Mouse (Mus musculus): ENCODE measurements at regions not wholly inside any gene's neighbourhood (a gene's known extent, or its start where the extent isn't known, plus 50 kb on each side); places are given as distances from the start of the nearest gene placed in this dataset.
"Not testable (repeated sequence)": the region's sequence is repeated elsewhere in the genome, so short reads cannot be mapped to it uniquely, and the experiment has no call there.

- no peak for TF ChIP-seq CTCF (conservative IDR thresholded peaks at IDR 0.05)
- no peak for DNase-seq (ENCODE audit: low spot score in 2 of 2)
- Histone ChIP-seq H3K27ac (no peak overlapping the region), H3K4me3 (no peak overlapping the region)
These were observed 135.4 kb upstream of the Tet2 start for GRCm38 (mm10) chr3:133680343-133680742.

- no peak for DNase-seq (ENCODE audit: low spot score in 2 of 2)
- no peak overlapping the region for H3K4me3 ChIP-seq
- no peak overlapping the region for H3K27ac ChIP-seq
- TF ChIP-seq CTCF (conservative IDR thresholded peaks at IDR 0.05), result no peak
These were observed 135.9 kb upstream of the Tet2 start for GRCm38 (mm10) chr3:133680805-133681204.

DNA sequence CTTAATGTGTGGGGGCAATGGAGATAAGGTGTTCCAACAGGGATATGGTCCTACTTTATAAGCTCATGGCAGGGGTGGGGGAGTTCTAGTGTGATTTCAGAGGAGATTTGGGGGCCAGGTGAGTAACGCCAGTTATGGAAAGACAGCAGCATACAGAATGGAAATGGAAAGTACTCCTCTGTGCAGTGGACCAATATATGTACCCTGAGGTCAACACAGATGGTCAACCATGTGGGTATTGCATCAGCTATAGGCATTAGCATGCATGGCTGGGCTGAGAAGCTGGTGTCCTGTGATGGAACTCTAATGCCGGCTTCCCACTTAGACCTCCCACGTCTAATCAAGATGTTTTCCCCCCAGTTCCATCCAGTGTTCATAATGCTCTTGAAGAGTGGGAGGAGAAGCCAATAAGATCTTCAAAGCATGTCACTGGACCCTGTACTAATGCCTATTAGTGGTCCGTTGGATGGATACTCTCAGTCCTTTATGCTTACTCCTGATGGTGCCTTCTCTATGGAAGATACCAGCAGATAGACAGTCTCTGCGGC, 139.3 kb upstream of the Tet2 start:
- TF ChIP-seq CTCF (conservative IDR thresholded peaks at IDR 0.05), result no peak
- no peak overlapping the region for H3K4me3 ChIP-seq
- DNase-seq (ENCODE audit: low spot score in 2 of 2), result no peak
- no peak overlapping the region for H3K27ac ChIP-seq

DNA sequence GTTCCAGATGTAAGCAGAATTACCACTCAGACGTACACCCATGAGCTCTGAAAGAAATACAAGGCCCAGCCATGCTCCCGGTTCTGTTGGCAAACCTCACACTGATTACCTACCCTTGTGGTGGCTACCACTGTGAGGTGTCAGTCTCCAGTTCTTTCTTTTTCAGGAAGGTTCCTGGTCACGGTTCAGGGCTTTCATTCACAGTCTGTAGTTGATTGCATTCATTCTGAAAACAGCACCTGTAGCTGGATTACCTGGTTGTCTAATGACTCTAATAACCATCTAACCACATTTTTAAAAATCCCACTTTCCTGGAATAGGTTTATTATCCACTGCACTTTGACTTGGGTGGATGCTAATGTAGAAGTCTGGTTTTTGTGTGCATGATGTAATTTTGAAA, 139.8 kb upstream of the Tet2 start:
- H3K4me3 ChIP-seq, result no peak overlapping the region
- H3K27ac ChIP-seq, result no peak overlapping the region
- TF ChIP-seq CTCF (conservative IDR thresholded peaks at IDR 0.05), result no peak
- no peak for DNase-seq (ENCODE audit: low spot score in 2 of 2)

DNA sequence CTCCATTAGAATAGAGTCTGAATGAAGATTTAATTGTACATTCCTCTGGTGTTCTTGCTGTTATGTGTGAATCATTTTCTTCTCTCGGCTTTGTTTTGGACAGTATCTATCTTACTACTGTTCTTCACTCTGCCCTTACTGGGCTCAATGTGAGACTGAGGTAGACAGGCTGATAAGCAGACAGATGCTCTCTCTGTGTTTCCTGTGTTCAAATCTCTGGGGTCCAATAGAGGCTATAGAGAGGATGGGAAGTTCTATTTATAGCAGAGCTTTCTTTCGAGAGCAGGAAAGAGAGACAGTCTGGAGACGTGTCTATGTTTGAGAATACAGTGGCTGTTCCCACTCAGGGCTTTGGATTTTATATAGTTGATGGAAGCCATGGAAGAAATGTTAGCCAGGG, 140.5 kb upstream of the Tet2 start:
- no peak for DNase-seq (ENCODE audit: low spot score in 2 of 2)
- peak overlapping the region; percentile 36; the same call in 1 of the 2 replicates for H3K27ac ChIP-seq
- no peak for TF ChIP-seq CTCF (conservative IDR thresholded peaks at IDR 0.05)
- no peak overlapping the region for H3K4me3 ChIP-seq

- DNase-seq (ENCODE audit: low spot score in 2 of 2), result peak in 1 of 2 experiments; percentile 44
- Histone ChIP-seq H3K4me3 (no peak overlapping the region), H3K27ac (no peak overlapping the region)
- no peak for TF ChIP-seq CTCF (conservative IDR thresholded peaks at IDR 0.05)
These were observed 149.1 kb upstream of the Tet2 start for GRCm38 (mm10) chr3:133694057-133694456.

DNA sequence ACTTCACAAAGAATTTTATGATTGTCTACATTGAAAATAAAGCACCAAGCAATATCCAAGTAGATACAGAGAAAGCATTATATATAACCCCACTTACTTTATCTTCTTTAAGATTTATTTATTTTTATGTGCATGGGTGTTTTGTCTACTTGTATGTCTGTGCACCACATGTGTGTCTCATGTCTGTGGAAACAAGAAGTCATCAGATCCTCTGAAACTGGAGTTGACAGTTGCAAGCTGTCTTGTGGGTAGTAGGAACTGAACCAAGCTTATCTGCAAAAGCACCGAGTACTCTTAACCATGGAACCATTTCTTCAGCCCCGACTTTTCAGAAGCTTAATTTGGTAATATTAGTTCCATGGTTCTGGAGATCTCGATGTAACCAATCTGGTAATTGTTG, 151.2 kb upstream of the Tet2 start:
- Histone ChIP-seq H3K4me3 (no peak overlapping the region), H3K27ac (no peak overlapping the region)
- no peak for DNase-seq (ENCODE audit: low spot score in 2 of 2)
- TF ChIP-seq CTCF (conservative IDR thresholded peaks at IDR 0.05), result no peak

DNA sequence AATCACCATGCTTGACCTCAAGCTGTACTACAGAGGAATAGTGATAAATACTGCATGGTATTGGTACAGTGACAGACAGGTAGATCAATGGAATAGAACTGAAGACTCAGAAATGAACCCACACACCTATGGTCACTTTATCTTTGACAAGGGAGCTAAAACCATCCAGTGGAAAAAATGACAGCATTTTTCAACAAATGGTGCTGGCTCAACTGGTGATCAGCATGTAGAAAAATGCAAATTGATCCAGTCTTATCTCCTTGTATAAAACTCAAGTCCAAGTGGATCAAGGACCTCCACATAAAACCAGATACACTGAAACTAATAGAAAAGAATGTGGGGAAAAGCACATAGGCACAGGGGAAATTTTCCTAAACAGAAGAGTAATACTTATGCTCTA, 159.9 kb upstream of the Tet2 start:
- not testable (repeated sequence) for H3K4me3 ChIP-seq; H3K27ac ChIP-seq; DNase-seq (ENCODE audit: low spot score in 2 of 2)

GRCm38 (mm10) chr3:133711518-133711917, 166.6 kb upstream of the Tet2 start:
- Histone ChIP-seq H3K27ac (no peak overlapping the region), H3K4me3 (no peak overlapping the region)
- DNase-seq (ENCODE audit: low spot score in 2 of 2), result no peak
- no peak for TF ChIP-seq CTCF (conservative IDR thresholded peaks at IDR 0.05)

DNA sequence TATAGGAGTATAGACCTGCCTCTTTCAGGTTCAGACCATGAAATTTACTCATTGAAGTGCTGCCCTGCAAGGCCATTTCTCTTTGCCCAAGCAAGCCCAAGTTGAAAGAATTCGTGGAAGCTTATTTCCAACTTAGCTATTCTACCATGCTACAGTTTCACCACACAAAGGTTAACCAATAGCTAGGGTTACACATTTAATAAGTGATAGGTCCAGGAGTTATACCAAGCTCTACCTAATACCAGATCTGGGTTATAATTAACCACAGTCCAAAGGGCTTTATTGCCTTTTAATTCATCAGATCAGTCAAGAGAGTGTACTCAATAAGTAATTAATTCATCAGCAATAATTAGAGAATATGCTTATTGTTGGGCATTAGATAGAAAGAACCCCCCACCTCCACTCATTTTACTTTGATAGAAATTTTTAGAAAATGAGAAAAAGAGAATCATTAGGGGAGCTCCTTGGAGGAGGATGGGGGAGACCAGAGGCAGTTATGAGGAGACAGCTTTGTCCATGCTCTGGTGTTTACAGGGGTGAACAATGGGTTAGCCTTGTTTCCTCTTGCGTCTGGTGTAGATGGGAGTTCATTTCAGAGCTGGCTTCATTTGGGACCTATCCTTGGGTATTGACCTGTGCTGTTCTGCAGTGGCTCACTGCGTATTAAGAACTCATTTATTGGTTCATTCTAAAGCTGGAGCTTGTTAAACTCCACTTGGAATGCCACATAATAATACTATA, 177.8 kb upstream of the Tet2 start:
- DNase-seq (ENCODE audit: low spot score in 2 of 2), result no peak
- no peak for TF ChIP-seq CTCF (conservative IDR thresholded peaks at IDR 0.05)
- H3K27ac ChIP-seq, result no peak overlapping the region
- no peak overlapping the region for H3K4me3 ChIP-seq

- Histone ChIP-seq H3K27ac (no peak overlapping the region), H3K4me3 (no peak overlapping the region)
- DNase-seq (ENCODE audit: low spot score in 2 of 2), result no peak
- no peak for TF ChIP-seq CTCF (conservative IDR thresholded peaks at IDR 0.05)
These were observed 181.9 kb upstream of the Tet2 start for GRCm38 (mm10) chr3:133726831-133727230.

- no peak for DNase-seq (ENCODE audit: low spot score in 2 of 2)
- no peak overlapping the region for H3K4me3 ChIP-seq
- no peak overlapping the region for H3K27ac ChIP-seq
- TF ChIP-seq CTCF (conservative IDR thresholded peaks at IDR 0.05), result no peak
These were observed 190.7 kb upstream of the Tet2 start for GRCm38 (mm10) chr3:133735603-133736002.

GRCm38 (mm10) chr3:133738936-133739335, 194.0 kb upstream of the Tet2 start:
- no peak overlapping the region for H3K27ac ChIP-seq
- no peak for TF ChIP-seq CTCF (conservative IDR thresholded peaks at IDR 0.05)
- DNase-seq (ENCODE audit: low spot score in 2 of 2), result no peak
- H3K4me3 ChIP-seq, result no peak overlapping the region

DNA sequence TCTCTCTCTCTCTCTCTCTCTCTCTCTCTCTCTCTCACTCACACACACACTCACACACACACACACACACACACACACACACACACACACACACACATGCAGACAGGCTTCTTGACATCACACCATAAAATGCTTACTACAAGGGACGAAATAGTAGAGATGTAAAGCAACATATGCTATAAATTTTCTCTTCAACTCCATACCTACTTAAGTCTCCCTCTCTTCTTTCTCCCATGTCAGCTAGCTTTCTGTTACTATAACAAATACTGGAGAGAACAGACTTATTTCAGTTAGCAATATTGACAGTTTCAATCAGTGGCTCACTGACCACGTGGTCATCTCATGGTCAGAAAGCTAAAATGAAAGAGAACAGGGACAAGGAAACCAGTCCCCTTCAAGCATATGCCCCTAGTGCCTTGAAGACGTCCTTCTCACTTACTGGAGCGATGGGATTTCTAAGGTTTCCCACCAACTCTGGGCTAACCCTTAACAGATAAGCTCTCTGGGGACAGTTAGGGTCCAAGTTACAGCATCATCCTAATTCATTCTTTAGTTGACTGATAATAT, 199.7 kb upstream of the Tet2 start:
- H3K4me3 ChIP-seq, result no peak overlapping the region
- no peak for DNase-seq (ENCODE audit: low spot score in 2 of 2)
- no peak for TF ChIP-seq CTCF (conservative IDR thresholded peaks at IDR 0.05)

More for the DNA sequence above, 199.7 kb upstream of the Tet2 start:
- H3K27ac ChIP-seq, result no peak overlapping the region

Measured in layer of hippocampus, adult 2 months (tissue).